Mouse (Mus musculus): ENCODE measurements around the gene Glo1. TPM values are rescaled to one million over a fixed set of nuclear protein-coding genes. Genes with fewer than 3 reads are reported as not detected.

Gene Glo1
- polyA plus RNA-seq, 1 experiment, result 2.8 TPM

DNA sequence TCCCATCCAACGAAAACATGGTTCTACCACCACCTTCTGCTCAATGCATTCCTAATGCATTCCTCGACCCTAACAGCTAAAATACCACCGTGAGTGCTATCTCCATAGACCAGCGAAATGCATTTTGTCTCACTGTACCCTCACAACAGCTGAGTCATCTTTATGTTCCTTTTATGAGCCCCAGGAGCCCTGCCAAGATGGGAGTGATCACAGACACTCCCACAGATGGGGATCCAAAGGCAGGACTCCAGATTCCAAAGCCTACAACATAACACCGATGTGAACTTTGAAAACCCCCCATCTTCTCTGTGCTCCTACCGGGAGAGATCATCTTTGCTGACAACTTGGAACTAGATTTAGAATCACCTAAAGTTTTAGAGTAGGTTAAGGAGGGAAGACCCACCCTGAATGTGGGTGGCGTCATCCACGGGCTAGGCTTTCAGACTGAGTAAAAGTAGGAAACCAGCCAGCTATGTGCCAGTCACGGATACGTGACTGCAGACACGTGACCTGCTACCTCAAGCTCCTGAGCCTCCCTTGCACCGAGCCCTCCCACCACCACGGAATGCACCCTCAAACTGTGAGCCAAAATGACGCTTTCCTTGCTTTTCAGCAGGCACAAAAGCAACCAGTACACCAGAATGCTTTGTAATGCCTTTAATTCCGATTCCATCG is 17.2 kb downstream of the Glo1 start:
- Histone ChIP-seq H3K9me3 (ENCODE audit: control insufficient read depth, low read length) (no peaks in the 10 kb centered on the region), H3K27me3 (ENCODE audit: control insufficient read depth) (no peaks in the 10 kb centered on the region), H3K36me3 (ENCODE audit: control insufficient read depth) (peaks cover 57% of the 10 kb centered on the region), H3K4me3 (replicated peaks) (peak overlapping the region; percentile 64), H3K4me1 (ENCODE audit: control insufficient read depth) (peaks cover 72% of the 10 kb centered on the region)
- no peak for TF ChIP-seq TAL1 (IDR thresholded peaks at IDR 0.05; ENCODE audit: low read length)
- no peak for TF ChIP-seq GATA1 (IDR thresholded peaks at IDR 0.05; ENCODE audit: low read length)

DNA sequence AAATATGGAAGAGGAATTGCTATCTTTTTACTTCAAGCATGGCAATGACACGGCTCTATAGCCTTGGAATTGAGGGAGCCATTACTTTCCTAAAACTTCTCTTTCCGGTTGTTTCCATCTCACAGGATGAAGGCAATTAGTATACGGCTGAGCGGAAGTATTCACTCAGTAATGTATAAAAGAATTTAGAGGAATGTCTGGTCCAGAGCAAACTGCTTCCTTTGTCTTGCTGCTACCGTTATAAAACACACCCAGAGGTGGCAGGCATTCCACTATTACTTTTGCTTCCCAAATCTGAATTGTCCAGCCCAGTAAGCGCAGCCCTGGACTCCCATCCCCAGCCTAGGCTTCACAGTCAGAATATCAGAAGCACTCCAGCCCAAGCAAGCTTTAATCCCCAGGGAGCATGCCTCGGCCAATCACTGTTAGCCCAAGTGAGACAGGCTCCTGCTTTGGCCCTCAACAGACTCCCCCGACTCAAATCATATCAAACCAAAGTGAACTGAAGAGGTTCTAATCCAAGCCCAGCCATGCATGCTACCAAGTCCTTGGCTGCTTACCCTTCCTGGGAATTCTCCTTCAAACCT is 18.7 kb downstream of the Glo1 start:
- H3K4me1 ChIP-seq (ENCODE audit: control insufficient read depth), result peaks cover 59% of the 10 kb centered on the region
- no peak overlapping the region for H3K4me3 ChIP-seq (replicated peaks)

DNA sequence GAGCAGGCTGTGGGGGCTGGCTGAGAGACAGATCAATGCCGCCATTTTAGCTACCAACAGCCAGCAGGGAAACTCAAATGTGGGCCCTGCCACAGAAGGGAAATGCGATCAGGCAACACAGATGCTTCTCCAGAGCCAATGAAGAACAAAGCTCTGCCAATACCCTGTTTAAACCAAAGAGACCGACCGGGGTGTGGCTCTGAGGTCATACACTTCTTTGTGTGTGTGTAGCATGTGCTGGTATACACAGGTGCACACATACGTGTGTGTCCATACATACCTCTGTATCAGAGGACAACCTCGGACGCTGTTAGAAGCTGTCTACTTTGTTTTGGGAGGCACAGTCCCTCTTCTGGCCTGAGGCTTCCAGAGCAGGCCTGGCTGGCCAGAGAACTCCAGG is 19.3 kb downstream of the Glo1 start:
- Histone ChIP-seq H3K4me3 (replicated peaks) (no peak overlapping the region), H3K27me3 (ENCODE audit: control insufficient read depth) (no peaks in the 10 kb centered on the region), H3K4me1 (ENCODE audit: control insufficient read depth) (peaks cover 55% of the 10 kb centered on the region), H3K36me3 (ENCODE audit: control insufficient read depth) (peaks cover 78% of the 10 kb centered on the region), H3K9me3 (ENCODE audit: control insufficient read depth, low read length) (no peaks in the 10 kb centered on the region)
- TF ChIP-seq TAL1 (IDR thresholded peaks at IDR 0.05; ENCODE audit: low read length) (no peak), GATA1 (IDR thresholded peaks at IDR 0.05; ENCODE audit: low read length) (no peak)

More for the DNA sequence above, 18.7 kb downstream of the Glo1 start:
- no peaks in the 10 kb centered on the region for H3K27me3 ChIP-seq (ENCODE audit: control insufficient read depth)
- no peak for TF ChIP-seq GATA1 (IDR thresholded peaks at IDR 0.05; ENCODE audit: low read length)
- no peak for TF ChIP-seq TAL1 (IDR thresholded peaks at IDR 0.05; ENCODE audit: low read length)
- no peaks in the 10 kb centered on the region for H3K9me3 ChIP-seq (ENCODE audit: control insufficient read depth, low read length)
- H3K36me3 ChIP-seq (ENCODE audit: control insufficient read depth), result peaks cover 71% of the 10 kb centered on the region

DNA sequence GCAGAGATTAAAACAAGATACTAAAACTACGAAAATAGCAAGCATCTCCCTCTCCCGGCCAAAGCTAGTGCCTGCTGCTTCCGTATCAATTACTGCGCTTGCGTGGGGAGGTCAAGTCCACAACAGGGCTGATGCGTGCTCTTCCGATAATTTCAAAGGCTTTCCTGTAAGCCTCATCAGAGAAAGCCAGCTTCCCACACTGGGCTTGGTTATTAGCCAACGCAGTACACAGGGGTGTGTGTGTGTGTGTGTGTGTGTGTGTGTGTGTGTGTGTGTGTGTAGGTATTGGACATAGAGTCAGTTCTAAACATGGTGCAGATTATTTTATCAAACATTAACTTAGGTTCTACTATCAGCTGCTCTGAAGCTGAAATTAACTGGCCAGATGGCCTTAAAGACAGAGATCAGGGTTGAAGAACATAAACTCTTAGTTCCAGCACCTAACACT is 20.0 kb downstream of the Glo1 start:
- H3K4me1 ChIP-seq (ENCODE audit: control insufficient read depth), result peaks cover 53% of the 10 kb centered on the region
- H3K9me3 ChIP-seq (ENCODE audit: control insufficient read depth, low read length), result no peaks in the 10 kb centered on the region
- H3K4me3 ChIP-seq (replicated peaks), result no peak overlapping the region
- no peaks in the 10 kb centered on the region for H3K27me3 ChIP-seq (ENCODE audit: control insufficient read depth)
- peaks cover 85% of the 10 kb centered on the region for H3K36me3 ChIP-seq (ENCODE audit: control insufficient read depth)
- TF ChIP-seq GATA1 (IDR thresholded peaks at IDR 0.05; ENCODE audit: low read length) (no peak), TAL1 (IDR thresholded peaks at IDR 0.05; ENCODE audit: low read length) (no peak)

DNA sequence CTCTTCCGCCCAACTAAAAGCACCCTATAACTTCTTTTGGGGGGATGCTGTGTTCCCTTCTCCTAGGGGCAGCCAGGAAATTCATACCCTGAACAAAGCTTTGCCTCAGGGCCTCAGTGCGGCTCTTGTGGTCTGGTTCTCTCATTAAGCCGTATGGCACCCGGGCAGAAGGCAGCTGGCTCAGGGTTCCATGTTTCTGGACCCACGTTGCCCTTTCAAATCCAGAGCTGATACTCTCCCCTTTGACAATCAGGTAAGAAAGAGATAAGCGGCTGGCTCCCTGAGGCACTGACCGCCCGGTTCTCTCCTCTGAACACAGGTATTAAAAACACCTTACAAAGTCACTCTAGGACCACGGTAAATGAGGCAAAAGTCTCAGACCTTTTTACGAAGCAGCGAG is 20.5 kb downstream of the Glo1 start:
- Histone ChIP-seq H3K4me3 (replicated peaks) (no peak overlapping the region), H3K9me3 (ENCODE audit: control insufficient read depth, low read length) (no peaks in the 10 kb centered on the region), H3K27me3 (ENCODE audit: control insufficient read depth) (no peaks in the 10 kb centered on the region), H3K36me3 (ENCODE audit: control insufficient read depth) (peaks cover 88% of the 10 kb centered on the region), H3K4me1 (ENCODE audit: control insufficient read depth) (peaks cover 50% of the 10 kb centered on the region)
- TF ChIP-seq TAL1 (IDR thresholded peaks at IDR 0.05; ENCODE audit: low read length) (no peak), GATA1 (IDR thresholded peaks at IDR 0.05; ENCODE audit: low read length) (no peak)

DNA sequence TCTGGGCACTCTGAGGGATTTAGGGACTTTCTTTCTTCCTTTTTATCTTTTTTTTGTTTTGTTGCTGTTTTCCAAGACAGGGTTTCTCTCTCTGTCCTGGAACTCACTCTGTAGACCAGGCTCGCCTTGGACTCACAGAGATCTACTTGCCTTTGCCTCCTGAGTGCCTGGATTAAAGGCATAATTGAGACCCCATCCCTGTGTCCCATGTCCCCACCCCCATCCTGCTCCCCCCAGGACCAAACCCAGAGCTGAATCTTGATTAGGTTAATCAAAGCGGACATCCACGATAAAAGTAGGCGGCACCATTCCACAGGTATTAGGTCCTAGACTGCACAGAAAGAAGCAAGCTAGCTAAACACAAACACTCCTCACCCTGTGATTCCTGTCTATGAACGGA is 21.7 kb downstream of the Glo1 start:
- H3K4me3 ChIP-seq (replicated peaks), result no peak overlapping the region
- no peaks in the 10 kb centered on the region for H3K27me3 ChIP-seq (ENCODE audit: control insufficient read depth)
- peaks cover 95% of the 10 kb centered on the region for H3K36me3 ChIP-seq (ENCODE audit: control insufficient read depth)
- peaks cover 38% of the 10 kb centered on the region for H3K4me1 ChIP-seq (ENCODE audit: control insufficient read depth)
- H3K9me3 ChIP-seq (ENCODE audit: control insufficient read depth, low read length), result no peaks in the 10 kb centered on the region
- TF ChIP-seq GATA1 (IDR thresholded peaks at IDR 0.05; ENCODE audit: low read length) (no peak), TAL1 (IDR thresholded peaks at IDR 0.05; ENCODE audit: low read length) (no peak)

DNA sequence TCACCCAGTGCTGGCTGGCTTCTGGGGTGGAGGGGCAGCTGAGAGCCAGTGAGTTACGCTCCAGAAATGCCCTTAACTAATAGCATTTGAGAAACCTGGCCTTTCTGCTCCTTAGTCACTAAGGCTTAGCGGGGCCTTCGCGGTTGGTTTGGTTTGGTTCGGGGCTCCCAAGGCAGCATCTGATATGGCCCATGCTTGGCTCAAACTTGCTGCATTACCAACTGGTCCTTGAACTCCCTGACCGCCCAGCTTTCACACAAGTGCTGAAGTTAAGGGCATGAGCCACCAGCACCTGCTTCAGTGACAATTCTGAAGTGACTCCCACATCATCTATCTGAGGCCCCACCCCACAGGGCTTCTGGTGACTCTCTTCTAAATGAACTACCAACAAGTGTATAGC is 22.4 kb downstream of the Glo1 start:
- Histone ChIP-seq H3K4me1 (ENCODE audit: control insufficient read depth) (peaks cover 31% of the 10 kb centered on the region), H3K9me3 (ENCODE audit: control insufficient read depth, low read length) (no peaks in the 10 kb centered on the region), H3K4me3 (replicated peaks) (no peak overlapping the region), H3K27me3 (ENCODE audit: control insufficient read depth) (no peaks in the 10 kb centered on the region), H3K36me3 (ENCODE audit: control insufficient read depth) (peaks cover 96% of the 10 kb centered on the region)
- TF ChIP-seq TAL1 (IDR thresholded peaks at IDR 0.05; ENCODE audit: low read length) (no peak), GATA1 (IDR thresholded peaks at IDR 0.05; ENCODE audit: low read length) (no peak)

DNA sequence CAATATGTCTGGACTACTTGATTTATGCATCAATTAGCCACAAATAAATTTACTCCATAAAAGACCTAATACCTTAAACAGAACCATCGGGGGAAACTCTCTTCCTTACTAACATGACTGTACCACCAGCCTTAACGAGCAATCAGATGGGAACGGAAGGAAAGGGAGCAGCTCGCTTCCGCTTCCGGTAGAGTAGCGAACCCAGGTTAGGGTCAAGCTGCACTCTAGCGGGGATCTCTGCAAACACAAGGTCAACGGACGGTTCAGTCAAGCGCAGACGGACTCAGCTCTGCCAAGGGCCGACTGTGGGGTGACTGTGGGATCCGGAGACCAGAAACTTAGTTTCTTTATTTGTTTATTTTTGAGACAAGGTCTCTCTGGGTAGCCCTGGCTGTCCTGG is 24.5 kb downstream of the Glo1 start:
- TF ChIP-seq TAL1 (IDR thresholded peaks at IDR 0.05; ENCODE audit: low read length) (no peak), GATA1 (IDR thresholded peaks at IDR 0.05; ENCODE audit: low read length) (no peak)
- peaks cover 3% of the 10 kb centered on the region; the same call in 1 of the 2 replicates for H3K9me3 ChIP-seq (ENCODE audit: control insufficient read depth, low read length)
- H3K27me3 ChIP-seq (ENCODE audit: control insufficient read depth), result no peaks in the 10 kb centered on the region
- H3K4me1 ChIP-seq (ENCODE audit: control insufficient read depth), result peaks cover 12% of the 10 kb centered on the region
- no peak overlapping the region for H3K4me3 ChIP-seq (replicated peaks)
- H3K36me3 ChIP-seq (ENCODE audit: control insufficient read depth), result peaks cover 98% of the 10 kb centered on the region

DNA sequence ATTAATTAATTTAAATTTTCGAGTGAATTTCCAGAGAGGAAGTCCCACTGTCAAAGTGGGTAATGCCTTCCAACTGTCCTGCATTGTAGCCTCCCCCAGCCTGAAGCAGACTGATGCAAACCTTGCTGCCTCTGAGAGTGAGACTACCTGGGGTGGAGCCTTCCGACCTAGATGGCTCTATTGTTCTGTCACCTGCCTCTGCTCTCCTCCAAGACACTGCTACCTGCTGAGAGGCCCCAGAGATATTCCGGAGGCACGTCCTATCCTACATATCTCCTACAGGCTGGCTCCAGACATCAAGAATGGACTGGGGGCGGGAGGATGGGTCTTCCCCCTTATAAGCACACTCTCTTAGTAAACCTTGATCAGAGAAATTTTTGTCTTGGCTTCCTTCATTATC is 28.4 kb downstream of the Glo1 start:
- Histone ChIP-seq H3K27me3 (ENCODE audit: control insufficient read depth) (no peaks in the 10 kb centered on the region), H3K36me3 (ENCODE audit: control insufficient read depth) (peaks cover 95% of the 10 kb centered on the region), H3K9me3 (ENCODE audit: control insufficient read depth, low read length) (peaks cover 6% of the 10 kb centered on the region), H3K4me1 (ENCODE audit: control insufficient read depth) (peaks cover 2% of the 10 kb centered on the region; the same call in 1 of the 2 replicates), H3K4me3 (replicated peaks) (no peak overlapping the region)
- TF ChIP-seq GATA1 (IDR thresholded peaks at IDR 0.05; ENCODE audit: low read length) (no peak), TAL1 (IDR thresholded peaks at IDR 0.05; ENCODE audit: low read length) (no peak)

Data from erythroblast, embryonic 14.5 days (primary cell).